In genomic region chr14:54686522-54687143, GRCm38 (mm10) we compare ENCODE assay signal across 7 mouse cellular contexts. TPM values are rescaled to one million over a fixed set of nuclear protein-coding genes. Genes with fewer than 3 reads are reported as not detected.
A peak's percentile ranks its signal among the peaks of the same experiment; 100 is the strongest.
DNase-seq lines count a peak whose midpoint lies in the region; ATAC-seq lines count a peak whose summit lies in the region.

TSS of gene Acin1 (minus strand) at chr14:54686931.

- intact Hi-C loops in left cerebral cortex, postnatal 36 days (cut with DNase I), result loop anchor here (5.0 kb wide), 1 partner anchor 34 kb away; no protein-coding TSS in a partner anchor

- peaks cover 5% of the 10 kb centered on the region for H3K36me3 ChIP-seq in intestine, embryonic 16.5 days (ENCODE audit: control insufficient read depth, insufficient read depth, low read length)
- peaks cover 11% of the 10 kb centered on the region; the same call in 1 of the 2 replicates for H3K36me3 ChIP-seq in midbrain, embryonic 11.5 days (ENCODE audit: control insufficient read depth, insufficient read depth, low read length)

- H3K9ac ChIP-seq in intestine, embryonic 16.5 days (ENCODE audit: low read depth, low read length), result peak within 1 kb of the TSS; percentile 82
- H3K9ac ChIP-seq in midbrain, embryonic 11.5 days (ENCODE audit: low read length), result peak within 1 kb of the TSS; percentile 94

- H3K4me2 ChIP-seq in intestine, embryonic 16.5 days (ENCODE audit: low read depth, low read length), result peak within 1 kb of the TSS; percentile 81
- peak within 1 kb of the TSS; percentile 74 for H3K4me2 ChIP-seq in midbrain, embryonic 11.5 days

- peak within 1 kb of the TSS; percentile 64 for H3K4me3 ChIP-seq in intestine, embryonic 16.5 days (ENCODE audit: low read length)
- peak within 1 kb of the TSS; percentile 92 for H3K4me3 ChIP-seq in midbrain, embryonic 11.5 days (ENCODE audit: low read depth, low read length)

- H3K9me3 ChIP-seq in intestine, embryonic 16.5 days (ENCODE audit: control insufficient read depth, low read length), result no peaks in the 10 kb centered on the region
- H3K9me3 ChIP-seq in midbrain, embryonic 11.5 days (ENCODE audit: control insufficient read depth, low read length), result no peaks in the 10 kb centered on the region

- WGBS in intestine, embryonic 16.5 days, result under 1% methylated on average over 44 of the region's 44 CpGs
- WGBS in midbrain, embryonic 11.5 days, result under 1% methylated on average over 44 of the region's 44 CpGs

- peak within 1 kb of the TSS; percentile 91 for H3K27ac ChIP-seq in intestine, embryonic 16.5 days (ENCODE audit: low read length)
- peak within 1 kb of the TSS; percentile 88 for H3K27ac ChIP-seq in midbrain, embryonic 11.5 days (ENCODE audit: low read depth, low read length)

- H3K27me3 ChIP-seq in intestine, embryonic 16.5 days (replicated peaks; ENCODE audit: control insufficient read depth, insufficient read depth, low read length), result no peaks in the 10 kb centered on the region
- H3K27me3 ChIP-seq in midbrain, embryonic 11.5 days (ENCODE audit: control insufficient read depth, insufficient read depth, low read length), result no peaks in the 10 kb centered on the region

- peak; percentile 97 for ATAC-seq in intestine, embryonic 16.5 days
- peak; percentile 96 for ATAC-seq in midbrain, embryonic 11.5 days (ENCODE audit: low FRiP score)

- DNase-seq in adrenal gland, adult 8-10 months, result peak; percentile 100
- DNase-seq in embryo, embryonic 9.5 days (ENCODE audit: extremely low spot score), result peak; percentile 99
- DNase-seq in gastrocnemius, postnatal 4 days (ENCODE audit: low spot score in 2 of 2), result peak; percentile 100
- DNase-seq in left cerebral cortex, postnatal 36 days (ENCODE audit: low spot score in 2 of 2), result peak; percentile 100
- peak; percentile 100 for DNase-seq in midbrain, embryonic 11.5 days (ENCODE audit: low spot score, missing footprints)
- DNase-seq in skeletal muscle tissue, adult 2 months (ENCODE audit: low read depth, low spot score), result peak; percentile 99

- peaks cover 15% of the 10 kb centered on the region for H3K4me1 ChIP-seq in intestine, embryonic 16.5 days (ENCODE audit: control insufficient read depth, insufficient read depth, low read length)
- H3K4me1 ChIP-seq in midbrain, embryonic 11.5 days (ENCODE audit: control insufficient read depth, insufficient read depth, low read length), result peaks cover 17% of the 10 kb centered on the region

RNA-seq across cellular contexts. Expression of gene Acin1, which starts in this region (rescaled TPM):
- total RNA-seq in adrenal gland, adult 8-10 months (2022), result 100 to 1,000 TPM; 140 to 305 (median 208) TPM
- total RNA-seq in gastrocnemius, postnatal 4 days (2021), result 100 to 1,000 TPM; 134 to 165 TPM
- 78.7 and 82.6 TPM in 2 replicates for polyA plus RNA-seq in intestine, embryonic 16.5 days (2015; fragmentation: Nextera tagmentation; extraction: Ambion mirVana)
- total RNA-seq in left cerebral cortex, postnatal 36 days (2021), result 100 to 1,000 TPM; 126 to 237 TPM
- polyA plus RNA-seq in midbrain, embryonic 11.5 days (2014; fragmentation: Nextera tagmentation; extraction: Ambion mirVana), result 139 and 145 TPM in 2 replicates

Comparison
In these comparisons a context has a peak if more than half of its experiments do, and no peak if none do; other contexts are left out.
1. Peak in every context shown above with its lines: DNase-seq, ATAC-seq, H3K4me3 ChIP-seq and H3K27ac ChIP-seq.